Mouse (Mus musculus) limb, embryonic 10.5 days (tissue): ENCODE results near the gene Kcna6. TPM values are rescaled to one million over a fixed set of nuclear protein-coding genes. Genes with fewer than 3 reads are reported as not detected.

Source experiments
- DNase-seq: peaks from one replicate; pipeline ENCODE4 v3.0.0-alpha.2; 2017; ENCODE audit warnings: low spot score
- H3K27ac ChIP-seq: fragments of 300-500 bp; sonication (generic); 2 replicates; pipeline ENCODE4 v1.5.1; 2016; ENCODE audit warnings: mild to moderate bottlenecking
- H3K27me3 ChIP-seq: fragments of 300-500 bp; sonication (generic); 2 replicates; pipeline ENCODE4 v1.6.1; 2016; ENCODE audit warnings: low read depth, mild to moderate bottlenecking; ENCODE audit not compliant: poor library complexity, severe bottlenecking
- H3K36me3 ChIP-seq: fragments of 300-500 bp; sonication (generic); 2 replicates; pipeline ENCODE4 v1.6.1; 2016; ENCODE audit warnings: mild to moderate bottlenecking, moderate library complexity
- H3K4me1 ChIP-seq: fragments of 300-500 bp; sonication (generic); 2 replicates; pipeline ENCODE4 v1.6.1; 2016
- H3K4me3 ChIP-seq: fragments of 300-500 bp; sonication (generic); 2 replicates; pipeline ENCODE4 v1.5.1; 2016; ENCODE audit warnings: mild to moderate bottlenecking, moderate library complexity
- H3K9me3 ChIP-seq: fragments of 300-500 bp; sonication (generic); replicated peaks from 2 replicates; pipeline ENCODE4 v1.6.1; 2016; ENCODE audit warnings: mild to moderate bottlenecking
- WGBS: fragments of 180-500 bp; shearing (Covaris S2); methylation state at CpG from one replicate; pipeline ENCODE4 v1.1.7; 2016; 5-methylcytosine and 5-hydroxymethylcytosine counted together
- polyA plus RNA-seq: library from polyadenylated mRNA; unstranded; fragments of >200 nt; fragmentation: Nextera tagmentation; extraction: Ambion mirVana; gene quantifications from 2 replicates; pipeline ENCODE4 v1.2.1, GENCODE M21; 2016

Gene Kcna6
- polyA plus RNA-seq, 1 experiment from 2014 or later: 6.8 TPM

GRCm38 (mm10) chr6:126764563-126765091 lies 24.2 kb upstream of the Kcna6 start:
- Histone ChIP-seq H3K27me3 (no peaks in the 10 kb centered on the region), H3K36me3 (no peaks in the 10 kb centered on the region), H3K9me3 (no peaks in the 10 kb centered on the region), H3K4me3 (no peak overlapping the region), H3K27ac (no peak overlapping the region), H3K4me1 (peaks cover 32% of the 10 kb centered on the region)
- no peak for DNase-seq
- 81% methylated on average over 11 of the region's 11 CpGs for WGBS

- Histone ChIP-seq H3K27ac (no peak overlapping the region), H3K36me3 (no peaks in the 10 kb centered on the region), H3K27me3 (no peaks in the 10 kb centered on the region), H3K4me1 (peaks cover 3% of the 10 kb centered on the region), H3K9me3 (no peaks in the 10 kb centered on the region), H3K4me3 (no peak overlapping the region)
- no peak for DNase-seq
- 92% methylated on average over 4 of the region's 4 CpGs for WGBS
Measured at GRCm38 (mm10) chr6:126761362-126761761, 20.9 kb upstream of the Kcna6 start.

- peak; percentile 72 for DNase-seq
- H3K36me3 ChIP-seq: no peaks in the 10 kb centered on the region
- WGBS: 9% methylated on average over 8 of the region's 8 CpGs
- no peaks in the 10 kb centered on the region for H3K27me3 ChIP-seq
- peak overlapping the region; percentile 84 for H3K27ac ChIP-seq
- no peaks in the 10 kb centered on the region for H3K9me3 ChIP-seq
- H3K4me3 ChIP-seq: peak overlapping the region; percentile 18
- peaks cover 38% of the 10 kb centered on the region for H3K4me1 ChIP-seq
Measured at GRCm38 (mm10) chr6:126755729-126756411, 15.4 kb upstream of the Kcna6 start.

- 40% methylated on average over 12 of the region's 12 CpGs for WGBS
- peak overlapping the region; percentile 95 for H3K27ac ChIP-seq
- peak; percentile 65 for DNase-seq
- no peaks in the 10 kb centered on the region for H3K27me3 ChIP-seq
- peaks cover 41% of the 10 kb centered on the region for H3K4me1 ChIP-seq
- peak overlapping the region; percentile 38; the same call in 1 of the 2 replicates for H3K4me3 ChIP-seq
- H3K9me3 ChIP-seq: no peaks in the 10 kb centered on the region
- no peaks in the 10 kb centered on the region for H3K36me3 ChIP-seq
Measured at GRCm38 (mm10) chr6:126752520-126752919, 12.0 kb upstream of the Kcna6 start.

GRCm38 (mm10) chr6:126745888-126746287 lies 5.4 kb upstream of the Kcna6 start:
- peaks cover 4% of the 10 kb centered on the region for H3K4me1 ChIP-seq
- DNase-seq: no peak
- no peaks in the 10 kb centered on the region for H3K9me3 ChIP-seq
- H3K4me3 ChIP-seq: no peak overlapping the region
- 71% methylated on average over 1 of the region's 1 CpGs for WGBS
- H3K36me3 ChIP-seq: no peaks in the 10 kb centered on the region
- H3K27me3 ChIP-seq: peaks cover 15% of the 10 kb centered on the region
- H3K27ac ChIP-seq: no peak overlapping the region

GRCm38 (mm10) chr6:126742610-126743009 lies 2.1 kb upstream of the Kcna6 start:
- peaks cover 8% of the 10 kb centered on the region for H3K36me3 ChIP-seq
- peaks cover 41% of the 10 kb centered on the region for H3K27me3 ChIP-seq
- no peak for DNase-seq
- 65% methylated on average over 3 of the region's 3 CpGs for WGBS
- no peak overlapping the region for H3K27ac ChIP-seq
- no peaks in the 10 kb centered on the region for H3K9me3 ChIP-seq
- H3K4me3 ChIP-seq: no peak overlapping the region
- peaks cover 22% of the 10 kb centered on the region for H3K4me1 ChIP-seq

- under 1% methylated on average over 67 of the region's 67 CpGs for WGBS
- Histone ChIP-seq H3K27ac (peak overlapping the region; percentile 86), H3K27me3 (peaks cover 50% of the 10 kb centered on the region)
Measured at GRCm38 (mm10) chr6:126739326-126740210, 906 bp downstream of the Kcna6 start.

GRCm38 (mm10) chr6:126736996-126737395 lies 3.5 kb downstream of the Kcna6 start:
- Histone ChIP-seq H3K4me1 (peaks cover 22% of the 10 kb centered on the region), H3K9me3 (no peaks in the 10 kb centered on the region), H3K27ac (no peak overlapping the region), H3K27me3 (peaks cover 46% of the 10 kb centered on the region), H3K36me3 (peaks cover 11% of the 10 kb centered on the region), H3K4me3 (no peak overlapping the region)
- no peak for DNase-seq
- 83% methylated on average over 4 of the region's 4 CpGs for WGBS

More at GRCm38 (mm10) chr6:126739326-126740210, 906 bp downstream of the Kcna6 start:
- peak; percentile 69 for DNase-seq
- Histone ChIP-seq H3K4me3 (peak overlapping the region; percentile 71), H3K4me1 (peaks cover 22% of the 10 kb centered on the region), H3K9me3 (no peaks in the 10 kb centered on the region), H3K36me3 (peaks cover 11% of the 10 kb centered on the region)

- WGBS: 78% methylated on average over 3 of the region's 3 CpGs
- Histone ChIP-seq H3K27ac (no peak overlapping the region), H3K4me1 (peaks cover 21% of the 10 kb centered on the region), H3K9me3 (no peaks in the 10 kb centered on the region), H3K4me3 (no peak overlapping the region), H3K36me3 (peaks cover 11% of the 10 kb centered on the region), H3K27me3 (peaks cover 34% of the 10 kb centered on the region)
- no peak for DNase-seq
Measured at GRCm38 (mm10) chr6:126735806-126736205, 4.7 kb downstream of the Kcna6 start.

GRCm38 (mm10) chr6:126732645-126733044 lies 7.8 kb downstream of the Kcna6 start:
- WGBS: 83% methylated on average over 6 of the region's 6 CpGs

GRCm38 (mm10) chr6:126728803-126729202 lies 11.7 kb downstream of the Kcna6 start:
- 86% methylated on average over 8 of the region's 8 CpGs for WGBS
- Histone ChIP-seq H3K4me1 (no peaks in the 10 kb centered on the region), H3K36me3 (peaks cover 3% of the 10 kb centered on the region; the same call in 1 of the 2 replicates), H3K27ac (no peak overlapping the region), H3K27me3 (no peaks in the 10 kb centered on the region), H3K4me3 (no peak overlapping the region), H3K9me3 (no peaks in the 10 kb centered on the region)
- DNase-seq: no peak

More at GRCm38 (mm10) chr6:126732645-126733044, 7.8 kb downstream of the Kcna6 start:
- Histone ChIP-seq H3K36me3 (peaks cover 3% of the 10 kb centered on the region; the same call in 1 of the 2 replicates), H3K9me3 (no peaks in the 10 kb centered on the region), H3K4me1 (no peaks in the 10 kb centered on the region), H3K27ac (no peak overlapping the region), H3K4me3 (no peak overlapping the region), H3K27me3 (peaks cover 10% of the 10 kb centered on the region)
- DNase-seq: no peak

- Histone ChIP-seq H3K4me1 (no peaks in the 10 kb centered on the region), H3K9me3 (no peaks in the 10 kb centered on the region), H3K4me3 (no peak overlapping the region), H3K27ac (no peak overlapping the region), H3K27me3 (peaks cover 14% of the 10 kb centered on the region; the same call in 1 of the 2 replicates), H3K36me3 (no peaks in the 10 kb centered on the region)
- DNase-seq: no peak
- 70% methylated on average over 12 of the region's 12 CpGs for WGBS
Measured at GRCm38 (mm10) chr6:126718423-126719087, 21.9 kb downstream of the Kcna6 start.
